Mouse (Mus musculus) testis, postnatal 14 days (tissue): ENCODE data around the gene Smarcc2.

Experiments used
- DNase-seq: peaks from one replicate; pipeline ENCODE4 v3.0.0; 2021; ENCODE audit warnings: low spot score

Gene Smarcc2

DNA sequence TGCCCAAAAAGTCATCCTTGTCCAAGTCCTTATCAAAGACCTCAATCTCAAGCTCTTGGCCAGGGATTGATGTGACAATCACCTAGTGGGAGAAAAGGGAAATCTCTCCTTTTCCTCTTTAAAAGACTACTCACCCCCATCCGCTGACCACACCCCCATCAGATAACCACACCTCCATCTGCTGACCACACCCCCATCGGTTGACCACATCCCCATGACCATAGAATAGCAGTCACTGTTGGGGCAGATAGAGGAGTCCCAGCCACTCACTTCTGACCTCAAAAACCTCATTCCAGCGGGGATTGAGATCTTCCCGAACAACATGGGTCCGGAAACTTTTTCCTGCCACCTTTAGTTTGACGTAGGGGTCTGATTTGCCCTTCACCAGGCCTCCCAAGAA, 57.6 kb downstream of the Smarcc2 start:
- no peak for DNase-seq

GRCm38 (mm10) chr10:128518833-128519232, 59.8 kb downstream of the Smarcc2 start:
- no peak for DNase-seq

GRCm38 (mm10) chr10:128520591-128520990, 61.5 kb downstream of the Smarcc2 start:
- DNase-seq = no peak

DNA sequence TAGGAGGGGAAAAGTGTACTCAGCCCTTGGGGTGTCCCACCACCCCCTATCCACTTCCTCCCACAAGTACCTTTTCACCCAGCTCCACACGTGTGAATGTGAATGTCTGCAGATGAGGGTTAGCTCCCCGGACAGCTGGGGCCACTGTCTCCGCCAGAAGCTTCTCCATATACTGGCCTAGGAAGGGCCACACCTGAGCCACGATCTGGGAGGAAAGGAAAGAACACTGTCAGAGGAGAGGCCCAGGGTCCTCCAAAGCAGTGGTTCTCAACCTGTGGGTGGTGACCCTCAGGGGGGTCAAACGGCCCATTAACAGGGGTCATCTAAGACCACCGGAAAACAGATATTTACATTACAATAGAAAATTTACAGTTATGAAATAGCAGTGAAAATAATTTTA, 63.3 kb downstream of the Smarcc2 start:
- DNase-seq = no peak

DNA sequence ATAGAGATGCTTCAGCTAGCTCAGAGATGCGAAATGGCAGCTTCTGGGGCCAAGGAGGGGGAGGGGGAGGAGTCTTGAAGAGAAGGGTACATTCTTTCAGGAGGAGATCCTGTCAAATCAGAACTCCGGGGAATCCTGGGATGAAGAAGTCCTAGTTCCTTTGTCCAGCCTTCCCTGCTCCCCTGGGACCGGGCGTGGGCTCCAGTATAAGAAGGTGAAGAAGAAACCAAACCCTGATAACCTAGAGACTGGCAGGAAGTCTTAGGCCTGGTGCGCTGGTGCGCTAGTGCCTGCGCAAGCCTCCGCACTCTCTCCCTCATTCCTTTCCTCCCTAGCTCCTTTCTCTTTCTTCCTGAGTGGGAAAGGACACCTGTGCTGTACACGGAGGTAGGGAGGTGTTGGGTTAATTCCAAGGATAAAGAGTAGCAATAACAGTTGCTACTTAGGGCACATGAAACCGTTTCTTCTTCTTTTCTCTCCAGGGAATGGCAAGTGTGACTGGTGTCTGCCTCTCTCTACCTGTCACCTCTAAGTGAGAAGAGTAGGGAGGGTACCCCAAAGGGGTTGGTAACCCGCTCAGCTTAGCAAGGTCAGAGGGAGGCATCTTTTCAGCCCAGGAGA, 65.2 kb downstream of the Smarcc2 start:
- DNase-seq = no peak

DNA sequence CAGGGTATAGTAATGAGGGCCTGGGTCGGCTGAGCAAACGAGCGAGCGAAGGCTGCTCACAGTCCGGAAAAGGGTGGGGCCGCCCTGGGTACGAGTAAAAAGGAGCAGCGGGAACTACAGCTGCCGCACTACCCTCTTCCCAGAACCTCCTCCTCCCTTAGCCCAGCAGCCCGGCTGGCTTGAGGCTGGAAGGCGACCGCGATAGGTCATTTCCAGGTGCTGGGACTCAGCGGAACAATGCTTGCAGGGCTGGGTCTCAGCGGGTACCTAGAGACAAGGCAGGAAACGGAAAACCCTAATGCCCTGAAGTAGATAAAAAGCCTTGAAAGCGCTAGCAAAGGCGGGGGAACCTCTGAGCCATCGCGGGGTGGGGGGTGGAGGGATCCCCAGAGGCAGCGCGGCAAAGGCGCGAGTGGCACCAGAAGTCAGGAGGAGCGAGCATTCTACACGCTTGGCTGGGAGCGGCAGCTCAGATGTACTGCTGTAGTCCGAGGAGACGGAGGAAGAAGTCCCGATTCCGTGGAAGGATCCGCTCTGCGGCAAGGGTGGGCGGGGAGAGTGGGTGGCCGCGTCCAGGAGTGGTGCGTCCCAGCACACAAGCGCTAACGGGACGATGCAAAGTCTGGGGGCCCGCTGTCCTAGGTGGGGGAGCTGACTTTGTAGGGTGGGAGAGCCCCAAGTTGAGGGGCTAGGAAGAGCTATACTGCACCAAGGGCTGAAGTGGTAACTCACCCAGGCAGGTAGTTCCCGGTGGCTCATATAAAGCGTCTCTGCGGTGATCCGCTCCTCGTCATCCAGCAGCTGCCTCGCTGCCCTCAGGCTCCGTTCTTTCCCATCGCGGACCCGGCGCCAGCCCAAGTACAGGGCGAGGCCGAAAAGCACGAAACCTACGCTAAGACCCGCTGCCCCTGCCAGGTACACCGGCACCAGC, 65.9 kb downstream of the Smarcc2 start:
- DNase-seq = no peak

GRCm38 (mm10) chr10:128525671-128526308, 66.7 kb downstream of the Smarcc2 start, which contains the start of gene Esyt1:
TSS of gene Esyt1 (minus strand) at chr10:128525871.
- peak; percentile 91 for DNase-seq

- DNase-seq = no peak
Measured at GRCm38 (mm10) chr10:128526366-128527356, 67.6 kb downstream of the Smarcc2 start.

DNA sequence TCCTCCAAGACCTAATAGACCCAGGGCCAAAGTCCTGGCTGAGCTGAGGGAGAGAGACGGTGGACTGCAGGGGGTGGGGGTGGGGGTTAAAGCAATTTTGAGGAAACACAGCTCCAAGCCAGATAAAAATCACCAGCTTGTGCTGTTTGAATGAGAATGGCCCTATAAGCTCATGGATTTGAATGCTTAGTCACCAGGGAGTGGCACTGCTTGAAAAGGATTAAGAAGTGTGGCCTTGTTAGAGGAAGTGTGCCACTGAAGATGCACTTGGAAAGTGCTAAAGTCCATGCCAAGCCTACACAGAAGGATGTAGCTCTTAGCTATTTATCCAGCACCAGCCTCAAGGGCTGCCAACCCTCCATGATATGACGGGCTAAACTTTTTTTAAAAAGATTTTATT, 76.2 kb downstream of the Smarcc2 start:
- no peak for DNase-seq

DNA sequence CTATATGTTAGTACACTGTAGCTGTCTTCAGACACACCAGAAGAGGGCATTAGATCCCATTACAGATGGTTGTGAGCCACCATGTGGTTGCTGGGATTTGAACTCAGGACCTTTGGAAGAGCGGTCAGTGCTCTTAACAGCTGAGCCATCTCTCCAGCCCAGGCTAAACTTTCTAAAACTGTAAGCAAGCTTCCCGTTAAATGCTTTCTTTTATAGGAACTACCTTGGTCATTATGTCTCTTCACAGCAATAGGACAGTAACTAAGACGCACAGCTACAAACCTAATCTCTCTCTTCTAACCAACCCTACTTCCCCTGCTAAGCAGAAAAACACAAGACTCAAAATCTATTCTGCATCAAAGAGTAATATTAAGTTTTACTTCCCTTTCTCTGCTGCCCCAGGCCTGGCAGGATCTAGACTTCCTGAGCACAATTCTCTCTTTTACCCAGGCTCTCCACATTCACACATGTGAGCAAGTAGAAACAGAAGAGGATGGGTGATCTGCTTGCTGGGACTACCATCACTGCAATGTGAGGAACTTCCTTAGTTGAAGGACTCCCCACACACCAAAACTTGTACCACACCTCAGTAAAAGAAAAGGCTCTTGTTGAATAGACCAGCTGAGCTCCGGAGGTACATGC, 76.7 kb downstream of the Smarcc2 start:
- DNase-seq = no peak

- peak; percentile 75 for DNase-seq
Measured at GRCm38 (mm10) chr10:128536266-128536940, 77.4 kb downstream of the Smarcc2 start.

DNA sequence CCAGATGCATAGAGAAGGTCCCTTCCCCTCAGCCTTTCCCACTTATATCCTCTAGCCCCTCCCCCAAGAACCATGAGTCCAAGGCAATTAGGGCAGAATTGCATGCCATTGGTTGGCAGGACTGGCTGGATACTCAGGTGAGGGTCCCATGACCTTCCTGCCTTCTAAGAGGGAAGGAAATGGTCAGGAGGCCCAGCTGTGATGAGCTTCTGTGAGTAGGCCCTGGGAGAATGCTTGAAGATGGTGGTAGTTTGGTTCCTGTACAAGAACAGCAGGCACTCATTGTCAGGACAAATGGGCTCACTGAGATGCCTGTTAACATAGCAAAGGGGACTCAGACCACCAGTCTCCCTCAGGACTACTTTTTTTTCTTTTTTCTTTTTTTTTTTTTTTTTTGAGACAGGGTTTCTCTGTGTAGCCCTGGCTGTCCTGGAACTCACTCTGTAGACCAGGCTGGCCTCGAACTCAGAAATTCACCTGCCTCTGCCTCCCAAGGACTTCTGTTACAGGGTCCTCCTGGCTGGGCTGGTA, 79.4 kb downstream of the Smarcc2 start:
- no peak for DNase-seq
